Mouse (Mus musculus): ENCODE results near the gene Gmppb.
A peak's percentile ranks its signal among the peaks of the same experiment; 100 is the strongest.

The Gmppb gene

GRCm38 (mm10) chr9:108051184-108051930 lies 2.3 kb downstream of the Gmppb start:
- no peak for DNase-seq (ENCODE audit: low spot score in 2 of 2)

DNA sequence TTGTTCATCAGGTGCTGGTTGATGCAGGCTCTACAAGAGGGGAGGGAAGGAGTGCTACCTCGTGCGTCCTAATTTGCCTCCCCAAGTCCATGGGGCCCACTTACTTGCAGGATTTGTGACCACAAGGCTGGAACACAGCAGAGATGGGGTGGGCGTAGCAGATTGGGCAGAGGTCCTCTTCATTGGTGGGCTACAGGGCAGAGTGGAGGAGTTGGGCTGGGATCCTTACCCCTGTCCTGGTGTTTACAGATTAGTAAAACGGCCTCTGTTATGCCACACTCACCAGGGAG lies 2.8 kb downstream of the Gmppb start:
- no peak for DNase-seq (ENCODE audit: low spot score in 2 of 2)

GRCm38 (mm10) chr9:108052411-108052810 lies 3.4 kb downstream of the Gmppb start:
- DNase-seq (ENCODE audit: low spot score in 2 of 2), result no peak

- DNase-seq (ENCODE audit: low spot score in 2 of 2), result peak; percentile 97 to 99
These were observed 4.0 kb downstream of the Gmppb start, which contains the start of gene Amigo3 for GRCm38 (mm10) chr9:108052885-108053664. Gene Amigo3 (plus strand): TSS chr9:108053159.

- no peak for DNase-seq (ENCODE audit: low spot score in 2 of 2)
These were observed 4.7 kb downstream of the Gmppb start for GRCm38 (mm10) chr9:108053665-108054225.

GRCm38 (mm10) chr9:108054331-108055040 lies 5.4 kb downstream of the Gmppb start:
- no peak for DNase-seq (ENCODE audit: low spot score in 2 of 2)

DNA sequence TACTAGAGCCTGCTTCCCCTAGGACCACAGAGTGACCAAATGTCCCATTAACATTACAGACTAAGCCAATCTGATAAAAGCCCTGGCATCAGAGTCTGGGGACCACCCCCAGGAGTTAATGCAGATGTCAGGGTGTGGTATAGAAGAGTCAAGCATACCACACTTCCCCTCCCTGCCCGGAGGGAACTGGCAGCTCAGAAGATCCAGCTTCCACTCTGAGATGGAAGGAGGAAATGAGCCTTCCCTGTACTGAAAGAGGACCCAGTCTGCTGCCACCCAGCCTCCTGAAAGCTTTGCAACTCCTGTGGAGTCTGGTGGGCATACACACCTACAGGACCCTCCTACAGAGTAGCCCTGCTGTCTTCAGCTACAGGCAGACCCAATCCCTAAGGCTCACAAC lies 6.0 kb downstream of the Gmppb start:
- no peak for DNase-seq (ENCODE audit: low spot score in 2 of 2)

- DNase-seq (ENCODE audit: low spot score in 2 of 2), result no peak
These were observed 6.7 kb downstream of the Gmppb start for GRCm38 (mm10) chr9:108055661-108056237.

DNA sequence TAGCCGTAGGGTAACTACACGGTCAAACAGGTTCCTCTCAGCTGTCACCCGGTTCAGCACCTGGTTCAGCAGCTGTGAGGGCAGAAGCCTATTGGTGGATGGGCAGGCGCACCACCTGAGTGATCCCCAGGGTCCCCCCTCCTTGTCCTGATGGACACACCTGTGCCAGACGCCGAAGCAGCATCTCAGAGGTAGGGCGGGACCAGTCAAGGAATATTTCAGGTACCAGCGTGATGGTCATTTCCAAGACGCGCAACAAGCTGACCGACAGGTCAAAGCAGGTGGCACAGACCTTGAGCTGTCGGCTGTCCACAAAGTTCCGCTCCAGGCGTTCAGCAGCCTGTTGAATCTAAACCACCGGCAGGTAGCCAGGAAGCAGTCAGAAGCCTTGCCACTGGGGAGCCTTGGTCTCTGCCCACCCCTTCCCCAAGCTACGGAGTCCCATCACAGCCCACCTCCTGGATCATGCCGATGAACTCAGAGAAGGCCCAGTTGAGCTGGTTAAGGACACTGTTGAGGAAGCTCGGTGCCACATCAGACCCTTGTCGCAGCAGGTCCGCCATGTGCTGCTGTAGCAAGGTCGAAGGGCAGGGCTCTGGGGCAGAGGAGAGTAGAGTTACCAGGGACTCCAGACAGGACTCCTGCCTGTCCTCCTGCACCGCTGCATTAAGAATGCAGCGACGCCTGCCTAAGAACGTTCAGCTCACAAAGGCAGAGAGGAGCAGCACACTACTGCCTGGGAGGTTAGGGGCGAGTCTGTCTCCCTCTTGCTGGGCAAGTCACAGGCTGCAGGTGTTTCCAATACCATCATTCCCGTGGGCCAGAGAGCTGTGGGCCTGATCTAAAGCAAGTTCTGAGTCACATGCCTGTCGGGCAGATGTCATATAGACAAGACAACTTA lies 7.6 kb downstream of the Gmppb start:
- no peak for DNase-seq (ENCODE audit: low spot score in 2 of 2)

GRCm38 (mm10) chr9:108057262-108057562 lies 8.2 kb downstream of the Gmppb start:
- DNase-seq (ENCODE audit: low spot score in 2 of 2), result no peak

GRCm38 (mm10) chr9:108058291-108058690 lies 9.2 kb downstream of the Gmppb start:
- no peak for DNase-seq (ENCODE audit: low spot score in 2 of 2)

- DNase-seq (ENCODE audit: low spot score in 2 of 2), result no peak
These were observed 13.1 kb downstream of the Gmppb start for GRCm38 (mm10) chr9:108062142-108062541.

- DNase-seq (ENCODE audit: low spot score in 2 of 2), result no peak
These were observed 14.3 kb downstream of the Gmppb start for GRCm38 (mm10) chr9:108063361-108063760.

GRCm38 (mm10) chr9:108065491-108066011 lies 16.5 kb downstream of the Gmppb start:
- peak in 1 of 2 experiments; percentile 55 for DNase-seq (ENCODE audit: low spot score in 2 of 2)

DNA sequence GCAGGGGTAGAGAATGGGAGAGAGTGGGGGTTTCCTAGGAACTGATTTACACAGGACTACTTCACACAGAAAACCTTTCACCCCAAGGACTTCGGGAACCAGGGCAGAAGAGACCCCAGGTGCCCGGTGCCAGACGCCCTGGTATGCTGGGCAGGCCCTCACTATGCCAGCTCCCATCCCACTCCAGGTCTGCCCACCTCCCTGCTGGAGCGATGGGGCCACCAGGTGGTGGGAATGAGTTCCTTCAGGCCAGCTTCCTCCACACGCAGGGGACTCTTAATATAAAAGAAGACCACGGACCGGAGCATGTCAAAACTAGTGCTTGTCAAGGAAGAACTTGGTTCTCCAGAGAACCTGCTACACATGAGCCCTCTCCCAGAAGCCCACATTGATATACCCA lies 18.2 kb downstream of the Gmppb start:
- DNase-seq (ENCODE audit: low spot score in 2 of 2), result no peak

- DNase-seq (ENCODE audit: low spot score in 2 of 2), result peak; percentile 63 to 83
These were observed 18.9 kb downstream of the Gmppb start for GRCm38 (mm10) chr9:108067900-108068299.

- no peak for DNase-seq (ENCODE audit: low spot score in 2 of 2)
These were observed 20.0 kb downstream of the Gmppb start for GRCm38 (mm10) chr9:108069007-108069406.

DNA sequence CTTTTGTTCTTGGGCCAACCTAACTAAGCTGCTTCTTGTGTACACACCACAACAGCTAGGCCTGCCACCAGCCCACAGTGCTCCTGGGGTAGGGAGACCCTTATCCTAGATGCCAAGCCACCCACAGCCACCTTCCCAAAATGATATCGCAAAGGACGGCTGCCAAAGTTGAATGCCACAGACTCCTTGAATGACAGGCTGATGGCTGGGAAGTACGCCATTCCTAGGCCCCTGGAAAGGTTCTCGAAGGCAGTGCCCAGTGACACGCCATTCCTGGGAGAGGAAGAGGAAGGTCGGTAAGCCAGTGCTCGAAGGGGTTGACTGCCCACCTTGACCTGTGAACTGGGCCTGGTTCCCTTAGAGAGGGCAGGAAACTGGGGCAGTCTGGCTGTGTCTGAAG lies 20.5 kb downstream of the Gmppb start:
- DNase-seq (ENCODE audit: low spot score in 2 of 2), result no peak

DNA sequence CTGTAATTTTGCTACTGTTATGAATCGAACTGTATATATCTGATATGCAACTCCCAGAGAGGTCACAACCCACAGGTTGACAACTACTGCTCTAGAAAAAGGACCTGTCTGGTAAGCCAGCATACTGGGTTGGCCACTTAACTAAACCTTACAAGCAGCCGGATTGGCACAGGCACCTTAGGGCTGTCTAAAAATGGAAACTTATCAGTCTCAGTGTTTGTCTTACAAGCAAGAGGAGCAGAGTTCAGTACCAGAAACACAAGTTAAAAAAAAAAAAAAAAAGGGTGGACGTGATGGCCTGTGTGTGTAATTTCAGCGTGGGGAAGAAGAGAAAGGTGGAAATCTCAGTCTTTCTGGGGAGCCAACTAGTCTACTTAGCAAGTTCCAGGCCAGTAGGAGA lies 22.8 kb downstream of the Gmppb start:
- no peak for DNase-seq (ENCODE audit: low spot score in 2 of 2)

DNA sequence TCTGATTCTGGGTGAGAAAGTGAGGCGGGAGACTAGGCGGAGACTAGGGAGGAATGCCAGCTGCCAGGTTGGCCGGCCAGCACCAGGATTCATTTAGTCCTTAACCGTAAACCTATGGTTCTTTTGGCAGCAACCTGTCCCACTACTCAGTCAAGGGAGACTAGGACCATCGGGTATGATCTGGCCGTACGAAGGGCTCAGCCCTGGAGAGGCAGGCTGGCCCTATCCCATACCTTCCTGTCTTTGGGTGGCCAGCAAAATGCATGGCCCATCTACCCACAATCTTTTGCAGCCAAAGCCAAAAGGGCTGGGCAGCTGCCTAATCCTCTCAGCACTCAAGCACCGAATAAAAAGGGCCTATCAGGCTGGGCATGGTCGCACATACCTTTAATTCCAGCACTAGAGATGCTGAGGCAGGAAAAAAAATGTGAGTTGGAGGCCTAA lies 23.5 kb downstream of the Gmppb start:
- no peak for DNase-seq (ENCODE audit: low spot score in 2 of 2)

Measured in frontal cortex, postnatal 25 days (tissue).